Comparison of ENCODE assay signal across 25 mouse cellular contexts in genomic region chr1:55473756-55474155, GRCm38 (mm10).
DNase-seq lines count a peak whose midpoint lies in the region; ATAC-seq and TF ChIP-seq lines count a peak whose summit lies in the region.
"Had no signal": no experiment of that assay in that cellular context is flagged by ENCODE, and none has a peak within 500 bp of the region (broad histone marks: within the 10 kb centered on the region; RNA-seq: fewer than 3 reads in every experiment).

No protein-coding gene starts in this region.

- dilution Hi-C loops in CH12.LX (cut with MboI; ENCODE audit: extremely low pct_ligation_motif_present, extremely low pct_unique_long_range_greater_than_20kb, low sequenced_read_pairs), result no loop called here

- H3K27ac ChIP-seq in intestine, postnatal 0 days (ENCODE audit: low read depth, low read length), result no peak overlapping the region
- no peak overlapping the region for H3K27ac ChIP-seq in intestine, embryonic 15.5 days
- H3K27ac ChIP-seq in CH12.LX (ENCODE audit: insufficient read depth, low read depth), result no peak overlapping the region
- H3K27ac ChIP-seq in cerebellum, adult 2 months (ENCODE audit: insufficient read depth, low read length), result no peak overlapping the region
- H3K27ac ChIP-seq: embryonic facial prominence, embryonic 10.5 days; forebrain, embryonic 10.5 days; hindbrain, embryonic 12.5 days; liver, embryonic 13.5 days; lung, embryonic 15.5 days had no signal

- H3K27me3 ChIP-seq in intestine, postnatal 0 days (replicated peaks; ENCODE audit: control insufficient read depth, insufficient read depth, low read length), result no peaks in the 10 kb centered on the region
- no peaks in the 10 kb centered on the region for H3K27me3 ChIP-seq in intestine, embryonic 15.5 days (replicated peaks)
- no peaks in the 10 kb centered on the region for H3K27me3 ChIP-seq in CH12.LX (replicated peaks)
- H3K27me3 ChIP-seq in cerebellum, adult 2 months (ENCODE audit: control insufficient read depth, insufficient read depth, low read length), result no peaks in the 10 kb centered on the region
- H3K27me3 ChIP-seq: hindbrain, embryonic 12.5 days; liver, embryonic 13.5 days; lung, embryonic 15.5 days; Patski had no signal

- no peaks in the 10 kb centered on the region for H3K79me2 ChIP-seq in CH12.LX (replicated peaks; ENCODE audit: control insufficient read depth, extremely low read depth, insufficient read depth, poor library complexity, severe bottlenecking)

- TF ChIP-seq CTCF in intestine, postnatal 0 days (IDR thresholded peaks at IDR 0.05; ENCODE audit: low read depth), result 0 out of 2 replicates have a peak, but pooled peaks have one; percentile 14
- TF ChIP-seq CTCF in CH12.LX (conservative IDR thresholded peaks at IDR 0.05 in 1 of 2, IDR thresholded peaks at IDR 0.05 in 1 of 2; ENCODE audit: low read depth in 2 of 2, low read length in 2 of 2), result peak in 1 of 2 experiments; percentile 45; a peak in 2 of 4 replicates
- peak; percentile 4; the same call in 1 of the 2 replicates for TF ChIP-seq CTCF in brain, embryonic 14.5 days (IDR thresholded peaks at IDR 0.05; ENCODE audit: borderline replicate concordance, extremely low read depth, insufficient read depth, insufficient read length)
- no peak for TF ChIP-seq CTCF in cerebellum, adult 2 months (IDR thresholded peaks at IDR 0.05; ENCODE audit: borderline replicate concordance, insufficient read depth, low read depth, low read length)

- H3K4me2 ChIP-seq in intestine, postnatal 0 days (replicated peaks; ENCODE audit: low read depth), result no peak overlapping the region
- H3K4me2 ChIP-seq in intestine, embryonic 15.5 days (replicated peaks), result no peak overlapping the region
- H3K4me2 ChIP-seq in CH12.LX (ENCODE audit: insufficient read depth, low read depth, poor library complexity, severe bottlenecking), result no peak overlapping the region
- H3K4me2 ChIP-seq: hindbrain, embryonic 12.5 days; liver, embryonic 13.5 days; lung, embryonic 15.5 days had no signal

- TF ChIP-seq RAD21 in CH12.LX (IDR thresholded peaks at IDR 0.05; ENCODE audit: low read depth, low read length), result peak; percentile 11

- DNase-seq in thymus, postnatal 0 days (ENCODE audit: low spot score), result peak; percentile 12
- no peak for DNase-seq in thymus, postnatal 10 days (ENCODE audit: low spot score in 2 of 2)
- no peak for DNase-seq in CH12.LX (ENCODE audit: extremely low read depth)
- DNase-seq in brain, embryonic 14.5 days (ENCODE audit: low read depth), result no peak
- no peak for DNase-seq in retina, embryonic 14.5 days (ENCODE audit: low spot score)
- no peak for DNase-seq in cerebellum, adult 2 months
- DNase-seq: adrenal gland, postnatal 10 days; cerebellum, adult 9-11 months; forebrain, postnatal 0 days; gastrocnemius, postnatal 25 days; heart, adult 18-20 months; kidney, adult 2 months; kidney, postnatal 25 days; liver, embryonic 13.5 days; midbrain, embryonic 14.5 days; right cerebral cortex, postnatal 14 days had no signal

- no peaks in the 10 kb centered on the region for H3K36me3 ChIP-seq in intestine, postnatal 0 days (ENCODE audit: control insufficient read depth, insufficient read depth)
- H3K36me3 ChIP-seq in intestine, embryonic 15.5 days, result no peaks in the 10 kb centered on the region
- H3K36me3 ChIP-seq in CH12.LX (replicated peaks in 1 of 2; ENCODE audit: control insufficient read depth in 1 of 2, insufficient read depth in 1 of 2, low read length in 1 of 2), result no peaks in the 10 kb centered on the region
- H3K36me3 ChIP-seq: embryonic facial prominence, embryonic 10.5 days; forebrain, embryonic 10.5 days; G1E; hindbrain, embryonic 12.5 days; liver, embryonic 13.5 days; lung, embryonic 15.5 days had no signal

- H3K9me3 ChIP-seq in intestine, postnatal 0 days (ENCODE audit: control insufficient read depth), result no peaks in the 10 kb centered on the region
- no peaks in the 10 kb centered on the region for H3K9me3 ChIP-seq in intestine, embryonic 15.5 days
- H3K9me3 ChIP-seq in CH12.LX (replicated peaks; ENCODE audit: low read length), result no peaks in the 10 kb centered on the region
- H3K9me3 ChIP-seq: embryonic facial prominence, embryonic 10.5 days; forebrain, embryonic 10.5 days; G1E; hindbrain, embryonic 12.5 days; liver, embryonic 13.5 days; lung, embryonic 15.5 days had no signal

- no peak overlapping the region for H3K4me3 ChIP-seq in intestine, postnatal 0 days (ENCODE audit: low read depth, low read length)
- no peak overlapping the region for H3K4me3 ChIP-seq in intestine, embryonic 15.5 days (replicated peaks)
- no peak overlapping the region for H3K4me3 ChIP-seq in CH12.LX (replicated peaks in 1 of 3; ENCODE audit: low read depth in 2 of 3, low read length in 2 of 3, poor library complexity in 1 of 3)
- H3K4me3 ChIP-seq in cerebellum, adult 2 months (replicated peaks; ENCODE audit: insufficient read depth, low read depth, low read length), result no peak overlapping the region
- H3K4me3 ChIP-seq: embryonic facial prominence, embryonic 10.5 days; forebrain, embryonic 10.5 days; hindbrain, embryonic 12.5 days; liver, embryonic 13.5 days; lung, embryonic 15.5 days had no signal

- in situ Hi-C loops in CH12.LX (cut with MboI; ENCODE audit: low pct_ligation_motif_present, low pct_unique_long_range_greater_than_20kb, low sequenced_read_pairs), result no loop called here

- no peak for ATAC-seq in intestine, postnatal 0 days
- no peak for ATAC-seq in intestine, embryonic 15.5 days
- ATAC-seq: activated CD4-positive, CD25-positive, alpha-beta regulatory T cell, adult 4 months; forebrain, postnatal 0 days; Patski had no signal

- no peak for TF ChIP-seq POLR2A in CH12.LX (IDR thresholded peaks at IDR 0.05; ENCODE audit: low read depth, low read length)
- TF ChIP-seq POLR2A in brain, embryonic 14.5 days (IDR thresholded peaks at IDR 0.05; ENCODE audit: borderline replicate concordance, extremely low read depth, insufficient read depth, insufficient read length, poor library complexity, severe bottlenecking), result no peak
- no peak for TF ChIP-seq POLR2A in cerebellum, adult 2 months (IDR thresholded peaks at IDR 0.05; ENCODE audit: borderline replicate concordance, insufficient read depth, low read length)

- no peak overlapping the region for H3K9ac ChIP-seq in intestine, postnatal 0 days (ENCODE audit: low read depth, low read length)
- no peak overlapping the region for H3K9ac ChIP-seq in intestine, embryonic 15.5 days
- no peak overlapping the region for H3K9ac ChIP-seq in CH12.LX (ENCODE audit: insufficient read depth, low read depth)
- H3K9ac ChIP-seq: forebrain, postnatal 0 days; hindbrain, embryonic 12.5 days; liver, embryonic 13.5 days; lung, embryonic 15.5 days had no signal

- WGBS in intestine, postnatal 0 days, result 83% methylated on average over 9 of the region's 9 CpGs
- WGBS in intestine, embryonic 15.5 days, result 79% methylated on average over 9 of the region's 9 CpGs
- 87% methylated on average over 9 of the region's 9 CpGs for WGBS in cerebellum, adult 2 months

- no peak for TF ChIP-seq EP300 in CH12.LX (IDR thresholded peaks at IDR 0.05; ENCODE audit: low read length)

- H3K4me1 ChIP-seq in intestine, postnatal 0 days (replicated peaks; ENCODE audit: control insufficient read depth, insufficient read depth, low read length), result no peaks in the 10 kb centered on the region
- no peaks in the 10 kb centered on the region for H3K4me1 ChIP-seq in intestine, embryonic 15.5 days (replicated peaks)
- peaks cover 2 to 9% of the 10 kb centered on the region in 2 experiments; a peak in 3 of 4 replicates for H3K4me1 ChIP-seq in CH12.LX (ENCODE audit: control insufficient read depth in 1 of 2, insufficient read depth in 2 of 2)
- H3K4me1 ChIP-seq in cerebellum, adult 2 months (ENCODE audit: control insufficient read depth, insufficient read depth, low read length), result no peaks in the 10 kb centered on the region
- H3K4me1 ChIP-seq: embryonic facial prominence, embryonic 10.5 days; forebrain, embryonic 10.5 days; hindbrain, embryonic 12.5 days; liver, embryonic 13.5 days; lung, embryonic 15.5 days had no signal

TF ChIP-seq in CH12.LX, 34 proteins besides CTCF, POLR2A, EP300 and RAD21:
- TF ChIP-seq GABPA (IDR thresholded peaks at IDR 0.05; ENCODE audit: insufficient replicate concordance, low read depth, low read length), result no peak
- TF ChIP-seq ELF1 (IDR thresholded peaks at IDR 0.05; ENCODE audit: low read depth, low read length), result 0 out of 2 replicates have a peak, but pooled peaks have one; percentile 41
